Mouse (Mus musculus): Measurements from ENCODE around the gene Lpcat1. TPM values are rescaled to one million over a fixed set of nuclear protein-coding genes. Genes with fewer than 3 reads are reported as not detected.
A peak's percentile ranks its signal among the peaks of the same experiment; 100 is the strongest.

Gene Lpcat1
- polyA plus RNA-seq, 1 experiment from 2014 or later, result 63.5 TPM

- no peaks in the 10 kb centered on the region for H3K9me3 ChIP-seq
- H3K4me1 ChIP-seq, result peaks cover 12% of the 10 kb centered on the region
- DNase-seq (ENCODE audit: extremely low spot score, low spot score), result no peak
- H3K27me3 ChIP-seq (ENCODE audit: poor library complexity, severe bottlenecking), result peaks cover 57% of the 10 kb centered on the region
- no peak overlapping the region for H3K4me3 ChIP-seq
- H3K36me3 ChIP-seq (replicated peaks), result no peaks in the 10 kb centered on the region
- WGBS, result 62% methylated on average over 3 of the region's 3 CpGs
- no peak overlapping the region for H3K27ac ChIP-seq
Observed at GRCm38 (mm10) chr13:73535287-73535686, 68.3 kb downstream of the Lpcat1 start.

GRCm38 (mm10) chr13:73536403-73536821 lies 69.4 kb downstream of the Lpcat1 start, which contains the start of gene Slc6a3:
Slc6a3 (plus strand) TSS chr13:73536747.
- 1% methylated on average over 26 of the region's 26 CpGs for WGBS
- Histone ChIP-seq H3K9me3 (no peaks in the 10 kb centered on the region), H3K27ac (no peak within 1 kb of the TSS), H3K4me1 (peaks cover 12% of the 10 kb centered on the region), H3K27me3 (ENCODE audit: poor library complexity, severe bottlenecking) (peaks cover 61% of the 10 kb centered on the region), H3K4me3 (peak within 1 kb of the TSS; percentile 55), H3K36me3 (replicated peaks) (no peaks in the 10 kb centered on the region)
- DNase-seq (ENCODE audit: extremely low spot score, low spot score), result peak; percentile 48

DNA sequence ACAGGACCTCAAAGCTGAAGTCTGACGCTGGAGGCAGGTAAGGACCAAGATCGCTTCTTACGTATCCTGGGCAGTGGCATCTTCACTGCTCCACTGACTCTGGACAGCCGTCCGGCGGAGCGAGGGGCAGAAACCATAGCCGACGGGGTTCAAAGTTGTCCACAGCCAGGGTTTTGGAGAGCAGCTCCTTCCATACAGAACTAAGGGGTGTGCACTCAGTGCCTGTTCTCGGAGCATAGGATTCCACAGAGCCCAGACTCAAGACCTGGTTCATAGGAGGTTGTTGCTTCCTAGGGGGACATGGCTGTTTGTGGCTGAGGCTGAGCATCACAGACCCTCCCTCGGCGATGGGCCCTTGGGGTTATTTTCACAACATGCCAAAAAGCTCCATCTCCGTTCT lies 69.8 kb downstream of the Lpcat1 start:
- peaks cover 12% of the 10 kb centered on the region for H3K4me1 ChIP-seq
- no peaks in the 10 kb centered on the region for H3K36me3 ChIP-seq (replicated peaks)
- DNase-seq (ENCODE audit: extremely low spot score, low spot score), result no peak
- H3K9me3 ChIP-seq, result no peaks in the 10 kb centered on the region
- peak overlapping the region; percentile 55 for H3K4me3 ChIP-seq
- no peak overlapping the region for H3K27ac ChIP-seq
- WGBS, result 19% methylated on average over 13 of the region's 13 CpGs
- H3K27me3 ChIP-seq (ENCODE audit: poor library complexity, severe bottlenecking), result peaks cover 61% of the 10 kb centered on the region

- DNase-seq (ENCODE audit: extremely low spot score, low spot score), result no peak
- Histone ChIP-seq H3K27me3 (ENCODE audit: poor library complexity, severe bottlenecking) (no peaks in the 10 kb centered on the region), H3K9me3 (no peaks in the 10 kb centered on the region), H3K27ac (no peak overlapping the region), H3K4me1 (no peaks in the 10 kb centered on the region), H3K4me3 (no peak overlapping the region), H3K36me3 (replicated peaks) (no peaks in the 10 kb centered on the region)
- 92% methylated on average over 5 of the region's 5 CpGs for WGBS
Observed at GRCm38 (mm10) chr13:73564201-73564600, 97.2 kb downstream of the Lpcat1 start.

Other genes with a start within 250 kb of the Lpcat1 start
- 0.93 and 1.1 TPM in 2 replicates for gene Irx4, start 206.7 kb upstream of the Lpcat1 start, polyA plus RNA-seq (2016; fragmentation: Nextera tagmentation; extraction: Ambion mirVana)
- gene Mrpl36, start 138.7 kb upstream of the Lpcat1 start, polyA plus RNA-seq (2016; fragmentation: Nextera tagmentation; extraction: Ambion mirVana), result 143 and 145 TPM in 2 replicates
- gene Ndufs6, start 138.7 kb upstream of the Lpcat1 start, polyA plus RNA-seq (2016; fragmentation: Nextera tagmentation; extraction: Ambion mirVana), result 383 and 405 TPM in 2 replicates
- gene Slc6a3, start 69.5 kb downstream of the Lpcat1 start, polyA plus RNA-seq (2016; fragmentation: Nextera tagmentation; extraction: Ambion mirVana), result 0.11 and 0.22 TPM in 2 replicates
- 103 and 104 TPM in 2 replicates for gene Clptm1l, start 136.8 kb downstream of the Lpcat1 start, polyA plus RNA-seq (2016; fragmentation: Nextera tagmentation; extraction: Ambion mirVana)
- 7.5 and 7.6 TPM in 2 replicates for gene Tert, start 159.7 kb downstream of the Lpcat1 start, polyA plus RNA-seq (2016; fragmentation: Nextera tagmentation; extraction: Ambion mirVana)
- gene Slc6a18, start 210.8 kb downstream of the Lpcat1 start, polyA plus RNA-seq (2016; fragmentation: Nextera tagmentation; extraction: Ambion mirVana), result not detected in 2 replicates
- gene Slc6a19, start 237.7 kb downstream of the Lpcat1 start, polyA plus RNA-seq (2016; fragmentation: Nextera tagmentation; extraction: Ambion mirVana), result 0.06 and 0.10 TPM in 2 replicates